Mouse (Mus musculus) embryonic facial prominence, embryonic 14.5 days (tissue): ENCODE results near the gene Lsm14b. TPM values are rescaled to one million over a fixed set of nuclear protein-coding genes. Genes with fewer than 3 reads are reported as not detected.

ENCODE experiments used
- ATAC-seq: fragments of 200-750 bp; cut with Nextera tagmentation; 2 replicates; pipeline ENCODE4 v1.8.0; 2017; ENCODE audit warnings: low read depth, moderate number of reproducible peaks, moderate TSS enrichment
- DNase-seq: peaks from one replicate; pipeline ENCODE4 v3.0.0-alpha.2; 2015; ENCODE audit warnings: low spot score
- H3K27ac ChIP-seq: fragments of 300-500 bp; sonication (generic); replicated peaks from 2 replicates; pipeline ENCODE4 v1.5.1; 2014; ENCODE audit warnings: low read depth, mild to moderate bottlenecking, low read length, moderate library complexity
- H3K27me3 ChIP-seq: fragments of 300-500 bp; sonication (generic); replicated peaks from 2 replicates; pipeline ENCODE4 v1.6.1; 2014; ENCODE audit warnings: low read length; ENCODE audit not compliant: control insufficient read depth, insufficient read depth
- H3K36me3 ChIP-seq: fragments of 300-500 bp; sonication (generic); 2 replicates; pipeline ENCODE4 v1.6.1; 2014; ENCODE audit warnings: low read length, mixed read lengths; ENCODE audit not compliant: control insufficient read depth, insufficient read depth
- H3K4me1 ChIP-seq: fragments of 300-500 bp; sonication (generic); 2 replicates; pipeline ENCODE4 v1.6.1; 2014; ENCODE audit warnings: antibody characterized with exemption, low read length; ENCODE audit not compliant: control insufficient read depth, insufficient read depth
- H3K4me2 ChIP-seq: fragments of 300-500 bp; sonication (generic); 2 replicates; pipeline ENCODE4 v1.6.1; 2014; ENCODE audit warnings: low read depth, mild to moderate bottlenecking, low read length, moderate library complexity, mixed read lengths
- H3K4me3 ChIP-seq: fragments of 300-500 bp; sonication (generic); 2 replicates; pipeline ENCODE4 v1.5.1; 2014; ENCODE audit warnings: low read depth, mild to moderate bottlenecking, low read length
- H3K9ac ChIP-seq: fragments of 300-500 bp; sonication (generic); 2 replicates; pipeline ENCODE4 v1.6.1; 2014; ENCODE audit warnings: low read depth, mild to moderate bottlenecking, low read length, moderate library complexity, mixed read lengths
- H3K9me3 ChIP-seq: fragments of 300-500 bp; sonication (generic); 2 replicates; pipeline ENCODE4 v1.6.1; 2016; ENCODE audit warnings: low read length; ENCODE audit not compliant: control insufficient read depth
- WGBS: fragments of 180-500 bp; shearing (Covaris S2); extraction: QIAGEN DNeasy Blood & Tissue Kit; methylation state at CpG from one replicate; pipeline ENCODE4 v1.1.7; 2014; 5-methylcytosine and 5-hydroxymethylcytosine counted together
- polyA plus RNA-seq: library from polyadenylated mRNA; unstranded; fragments of >200 nt; fragmentation: Nextera tagmentation; extraction: Ambion mirVana; gene quantifications from 2 replicates; pipeline ENCODE4 v1.2.1, GENCODE M21; 2014

The Lsm14b gene
- polyA plus RNA-seq, 1 experiment from 2014 or later = 6.1 TPM

- no peaks in the 10 kb centered on the region for H3K9me3 ChIP-seq
- ATAC-seq = no peak
- H3K4me2 ChIP-seq = no peak overlapping the region
- WGBS = 81% methylated on average over 10 of the region's 10 CpGs
- no peaks in the 10 kb centered on the region for H3K27me3 ChIP-seq
- no peaks in the 10 kb centered on the region; the same call in 1 of the 2 replicates for H3K4me1 ChIP-seq
- no peak overlapping the region for H3K4me3 ChIP-seq
- H3K36me3 ChIP-seq = peaks cover 31% of the 10 kb centered on the region; the same call in 1 of the 2 replicates
- DNase-seq = no peak
- H3K9ac ChIP-seq = no peak overlapping the region
- H3K27ac ChIP-seq = no peak overlapping the region
Observed at GRCm38 (mm10) chr2:180083063-180083462, 58.3 kb downstream of the Lsm14b start.

- no peak for ATAC-seq
Observed at GRCm38 (mm10) chr2:180084565-180084964, 59.8 kb downstream of the Lsm14b start.

More at GRCm38 (mm10) chr2:180084565-180084964, 59.8 kb downstream of the Lsm14b start:
- 29% methylated on average over 3 of the region's 3 CpGs for whole genome bisulfite sequencing
- Histone ChIP-seq H3K4me3 (no peak overlapping the region), H3K27ac (no peak overlapping the region), H3K36me3 (peaks cover 21% of the 10 kb centered on the region; the same call in 1 of the 2 replicates), H3K4me1 (no peaks in the 10 kb centered on the region; the same call in 1 of the 2 replicates), H3K9ac (no peak overlapping the region), H3K9me3 (no peaks in the 10 kb centered on the region), H3K4me2 (no peak overlapping the region), H3K27me3 (no peaks in the 10 kb centered on the region)
- DNase-seq = peak; percentile 45

Other genes starting within 250 kb of the Lsm14b start
- 3.0 and 4.2 TPM in 2 replicates for gene Taf4, start 48.3 kb upstream of the Lsm14b start, polyA plus RNA-seq
- 494 and 573 TPM in 2 replicates for gene Psma7, start 17.4 kb downstream of the Lsm14b start, polyA plus RNA-seq
- gene Ss18l1, start 17.5 kb downstream of the Lsm14b start, polyA plus RNA-seq = 4.2 and 4.6 TPM in 2 replicates
- gene Mtg2, start 45.6 kb downstream of the Lsm14b start, polyA plus RNA-seq = 19.8 and 24.5 TPM in 2 replicates
- 0.11 and 0.14 TPM in 2 replicates for gene Hrh3, start 79.5 kb downstream of the Lsm14b start, polyA plus RNA-seq
- 37.4 and 41.5 TPM in 2 replicates for gene Osbpl2, start 94.3 kb downstream of the Lsm14b start, polyA plus RNA-seq
- 130 and 142 TPM in 2 replicates for gene Adrm1, start 146.5 kb downstream of the Lsm14b start, polyA plus RNA-seq
- gene Lama5, start 200.9 kb downstream of the Lsm14b start, polyA plus RNA-seq = 25.2 and 28.2 TPM in 2 replicates
- gene Rps21, start 232.4 kb downstream of the Lsm14b start, polyA plus RNA-seq = 689 and 787 TPM in 2 replicates
- 16.5 and 17.4 TPM in 2 replicates for gene Cables2, start 248.5 kb downstream of the Lsm14b start, polyA plus RNA-seq